Mouse (Mus musculus): ENCODE data around the gene Sh3pxd2a.

Sh3pxd2a gene

DNA sequence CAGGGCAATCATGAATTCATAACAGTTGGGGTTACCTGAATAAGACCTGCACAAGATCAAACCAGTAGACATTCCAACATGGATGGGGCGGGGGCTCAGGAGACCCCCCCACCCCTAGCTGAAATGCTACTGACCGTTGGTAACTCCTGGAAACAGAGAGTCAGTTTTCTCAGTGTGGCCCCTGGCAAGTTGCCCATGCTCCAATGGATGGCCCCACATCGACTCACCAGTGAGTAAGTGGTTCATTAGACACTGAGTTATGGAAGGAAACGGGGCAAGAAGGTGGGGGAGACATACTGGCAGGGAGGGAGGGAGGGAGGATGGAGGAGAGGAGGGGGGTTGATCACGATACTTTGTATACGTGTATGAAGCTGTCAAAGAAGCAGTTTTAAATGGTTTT is 8.2 kb downstream of the Sh3pxd2a start:
- DNase-seq (ENCODE audit: low spot score in 2 of 2), result no peak

DNA sequence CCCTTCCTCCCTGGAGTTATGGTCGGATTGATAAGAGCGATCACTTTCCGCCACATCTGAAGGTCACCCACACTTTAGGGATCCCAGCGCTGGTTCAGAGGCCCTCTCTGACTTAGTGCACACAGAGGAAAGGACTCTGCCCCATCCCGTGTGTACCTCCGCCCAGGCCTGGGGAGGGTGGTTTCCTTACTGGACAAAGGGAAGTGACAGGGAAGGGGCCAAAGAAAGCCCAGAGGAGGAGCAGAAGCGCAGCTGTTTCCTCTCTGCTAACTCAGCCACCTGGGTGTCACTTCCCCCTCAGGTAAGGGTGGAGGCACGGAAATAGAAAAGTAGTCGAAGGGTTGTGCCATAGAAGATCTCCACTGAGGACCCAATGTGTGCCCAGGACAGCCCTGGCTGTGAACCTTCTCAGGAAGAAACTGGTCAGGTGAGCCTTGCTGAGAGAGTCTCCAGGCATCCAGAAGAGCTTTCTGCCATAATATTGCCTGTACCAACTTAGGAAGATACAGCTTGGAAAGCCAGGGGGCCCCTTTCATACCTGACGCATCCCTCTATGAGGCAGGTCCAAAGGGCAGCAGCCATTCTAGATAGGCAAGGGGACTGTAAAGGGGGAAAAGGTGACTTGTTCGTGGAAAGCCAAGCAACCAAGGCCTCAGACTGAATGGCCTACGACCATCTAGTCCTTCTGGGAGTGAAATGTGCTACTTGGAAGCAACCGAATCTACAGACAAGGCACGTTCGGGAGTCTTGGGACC is 9.0 kb downstream of the Sh3pxd2a start:
- DNase-seq (ENCODE audit: low spot score in 2 of 2), result no peak

- DNase-seq (ENCODE audit: low spot score in 2 of 2), result no peak
Observed at GRCm38 (mm10) chr19:47454167-47455000, 9.8 kb downstream of the Sh3pxd2a start.

GRCm38 (mm10) chr19:47453352-47453751 is 10.8 kb downstream of the Sh3pxd2a start:
- DNase-seq (ENCODE audit: low spot score in 2 of 2), result no peak

DNA sequence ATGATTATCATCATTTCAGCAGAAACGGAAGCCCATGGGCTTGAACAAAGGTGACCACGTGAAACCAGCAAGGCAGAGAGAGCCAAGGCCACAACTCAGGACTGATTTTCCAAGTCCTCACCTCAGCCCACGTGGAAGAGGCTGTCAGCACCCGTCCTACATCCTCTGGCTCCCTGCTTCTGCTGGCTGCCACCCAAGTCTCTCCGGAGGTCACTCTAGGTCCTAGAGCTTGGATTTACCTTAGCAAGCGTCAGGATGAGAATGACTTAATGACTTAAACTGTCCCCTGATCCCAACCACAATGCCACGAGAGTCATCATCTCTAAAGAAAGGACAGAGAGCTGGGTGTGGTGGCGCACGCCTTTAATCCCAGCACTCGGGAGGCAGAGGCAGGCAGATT is 11.5 kb downstream of the Sh3pxd2a start:
- DNase-seq (ENCODE audit: low spot score in 2 of 2), result no peak

- DNase-seq (ENCODE audit: low spot score in 2 of 2), result no peak
Observed at GRCm38 (mm10) chr19:47452211-47452610, 12.0 kb downstream of the Sh3pxd2a start.

DNA sequence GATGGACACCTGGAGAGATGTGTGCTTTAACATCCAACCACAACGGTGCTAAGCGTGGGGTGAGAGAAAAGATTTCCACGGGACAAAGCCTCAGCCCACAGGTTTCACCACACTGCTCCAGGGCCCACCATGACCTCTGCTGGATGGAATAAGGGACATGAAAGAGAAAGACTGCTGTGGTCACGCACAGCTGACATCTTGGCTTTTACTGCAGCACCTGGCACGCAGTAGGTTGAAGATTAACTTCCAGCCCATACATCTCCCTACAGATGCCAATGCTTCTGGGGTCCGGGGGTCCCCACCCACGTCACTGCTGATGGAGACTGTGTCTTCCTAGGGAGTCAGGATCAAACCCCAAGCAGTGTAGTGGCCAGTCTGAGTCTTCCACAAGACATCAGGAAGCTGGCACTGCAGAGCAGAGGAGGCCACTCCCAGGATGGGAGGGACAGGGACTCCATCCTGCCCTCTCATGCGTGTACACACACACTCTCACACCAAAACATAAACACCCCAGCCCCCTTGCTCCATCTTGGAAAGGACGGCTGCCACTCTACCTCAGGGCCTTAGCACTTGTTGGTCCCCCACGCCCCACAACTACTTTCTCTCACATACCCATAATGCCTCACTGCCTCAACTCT is 12.6 kb downstream of the Sh3pxd2a start:
- no peak for DNase-seq (ENCODE audit: low spot score in 2 of 2)

- DNase-seq (ENCODE audit: low spot score in 2 of 2), result no peak
Observed at GRCm38 (mm10) chr19:47450261-47451137, 13.7 kb downstream of the Sh3pxd2a start.

- DNase-seq (ENCODE audit: low spot score in 2 of 2), result no peak
Observed at GRCm38 (mm10) chr19:47449513-47450227, 14.5 kb downstream of the Sh3pxd2a start.

DNA sequence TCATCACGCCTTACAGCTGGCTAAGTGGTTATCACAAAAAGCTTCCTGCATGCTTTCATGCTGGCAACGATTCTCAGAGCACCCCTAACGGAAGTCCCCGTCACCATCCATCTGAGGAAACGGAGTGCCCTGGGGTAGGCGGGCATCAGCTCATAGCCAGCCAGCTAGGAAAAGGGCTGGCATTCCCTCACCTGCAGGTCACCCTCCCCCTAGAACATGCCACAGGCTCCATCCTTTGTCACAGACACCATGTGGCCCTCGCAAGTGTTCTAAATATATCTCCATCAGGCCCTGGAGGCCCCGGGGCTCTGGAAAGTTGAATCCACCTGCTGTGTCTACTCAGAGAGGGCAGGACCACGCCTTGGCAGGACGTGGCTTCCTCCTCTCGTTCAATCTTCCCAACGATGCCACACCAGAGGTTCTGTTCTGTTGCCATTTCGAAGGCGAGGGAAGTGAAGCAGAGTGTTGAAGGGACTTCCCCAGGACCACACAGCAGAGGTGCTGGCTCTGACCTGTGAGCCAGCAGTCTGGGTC is 15.5 kb downstream of the Sh3pxd2a start:
- DNase-seq (ENCODE audit: low spot score in 2 of 2), result no peak

DNA sequence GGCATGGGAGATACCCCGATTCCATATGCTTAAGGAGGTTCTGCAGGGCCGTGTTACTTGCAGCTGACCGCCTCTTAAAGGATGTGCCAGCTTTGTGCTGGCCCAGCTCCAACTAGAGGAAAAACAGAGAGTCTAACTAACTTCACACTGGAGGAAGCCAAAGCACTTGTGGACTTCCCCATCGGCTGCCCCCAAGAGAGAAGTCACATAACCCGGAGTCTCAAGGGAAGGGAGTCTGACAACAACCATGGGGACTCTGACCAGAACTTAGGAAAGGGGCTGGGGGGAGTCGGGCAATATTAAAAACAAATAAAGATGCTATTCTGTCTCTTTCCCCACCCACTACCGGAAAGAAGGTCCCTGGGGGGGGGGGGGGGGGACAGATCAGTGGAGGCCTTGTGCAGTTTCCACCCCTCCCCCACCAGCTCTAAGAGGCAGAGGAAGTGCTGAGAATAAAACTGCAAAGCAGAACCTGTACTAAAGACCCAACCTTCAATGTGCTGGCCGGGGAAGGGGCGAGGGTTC is 17.3 kb downstream of the Sh3pxd2a start:
- no peak for DNase-seq (ENCODE audit: low spot score in 2 of 2)

DNA sequence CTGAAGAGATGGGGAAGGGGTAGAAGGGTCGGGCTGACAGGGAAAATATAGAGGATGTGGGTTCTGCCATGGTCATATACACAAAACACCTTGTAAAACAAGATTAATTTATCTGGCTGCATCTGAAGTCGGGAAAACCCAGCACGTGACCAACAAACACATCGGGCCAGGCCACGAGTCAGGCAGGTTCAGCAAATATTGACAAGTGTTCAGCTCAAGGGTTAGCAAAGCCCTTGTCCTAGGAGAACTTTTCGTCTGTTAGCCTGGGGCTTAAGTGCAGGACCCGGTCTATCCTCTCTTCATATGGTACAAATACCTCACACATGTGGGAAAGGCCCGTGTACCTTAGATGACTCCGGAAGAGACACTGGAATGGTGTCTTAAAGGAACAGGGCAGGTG is 18.1 kb downstream of the Sh3pxd2a start:
- DNase-seq (ENCODE audit: low spot score in 2 of 2), result no peak

DNA sequence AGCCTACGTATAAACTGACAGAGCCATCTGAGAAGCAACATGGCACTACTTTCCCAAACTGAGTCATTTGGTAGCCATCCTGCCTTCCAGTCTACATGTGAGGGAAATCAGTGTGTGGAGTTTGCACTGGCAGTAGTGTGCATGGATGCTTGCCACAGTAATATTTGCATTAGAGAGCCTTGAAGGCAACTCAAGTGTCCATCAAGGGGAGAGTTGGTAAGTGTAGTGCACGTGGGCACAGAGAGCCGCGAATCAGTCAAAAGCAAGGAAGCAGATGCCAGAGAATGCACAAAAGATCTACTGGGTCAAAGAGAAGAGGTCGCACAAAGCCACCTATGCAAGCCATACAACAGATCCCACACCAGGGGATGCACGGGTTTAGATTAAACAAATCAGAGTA is 18.5 kb downstream of the Sh3pxd2a start:
- no peak for DNase-seq (ENCODE audit: low spot score in 2 of 2)

GRCm38 (mm10) chr19:47444488-47444887 is 19.7 kb downstream of the Sh3pxd2a start:
- no peak for DNase-seq (ENCODE audit: low spot score in 2 of 2)

- DNase-seq (ENCODE audit: low spot score in 2 of 2), result no peak
Observed at GRCm38 (mm10) chr19:47442294-47442627, 21.9 kb downstream of the Sh3pxd2a start.

DNA sequence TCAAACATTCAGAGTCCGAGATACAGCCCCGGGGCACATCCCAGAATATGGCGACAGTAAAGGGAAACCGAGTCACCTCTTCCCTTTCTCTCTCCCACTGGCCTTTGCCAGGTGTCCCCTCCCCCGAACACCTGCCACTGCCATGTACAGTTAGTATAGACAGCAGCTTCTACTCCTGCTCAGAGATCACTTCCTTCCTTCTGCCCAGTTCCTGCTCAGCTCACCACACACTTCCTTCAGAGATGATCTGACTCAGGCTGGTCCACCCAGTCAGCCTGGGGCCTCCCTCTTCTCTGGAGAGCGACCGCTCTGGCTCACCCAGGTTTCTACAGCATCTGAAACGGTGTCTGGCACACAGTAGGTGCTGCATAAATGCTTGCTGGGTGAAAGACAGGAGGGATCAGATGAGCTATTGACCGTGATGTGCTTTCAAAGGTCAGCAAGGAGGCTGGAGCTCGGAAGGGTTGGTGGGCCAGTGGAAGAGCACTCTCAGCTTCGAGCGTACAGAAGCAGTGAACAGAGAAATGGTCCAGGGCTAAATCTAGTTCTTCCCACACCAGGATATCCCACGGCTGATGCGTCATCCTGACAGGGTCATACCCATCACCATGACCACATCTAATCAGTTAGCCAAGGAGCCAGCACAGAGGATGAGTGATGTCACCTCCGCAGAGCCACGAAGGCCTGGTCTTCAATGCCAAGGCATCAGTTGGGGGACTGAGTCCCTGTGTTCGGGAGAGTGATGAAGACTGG is 22.5 kb downstream of the Sh3pxd2a start:
- no peak for DNase-seq (ENCODE audit: low spot score in 2 of 2)

DNA sequence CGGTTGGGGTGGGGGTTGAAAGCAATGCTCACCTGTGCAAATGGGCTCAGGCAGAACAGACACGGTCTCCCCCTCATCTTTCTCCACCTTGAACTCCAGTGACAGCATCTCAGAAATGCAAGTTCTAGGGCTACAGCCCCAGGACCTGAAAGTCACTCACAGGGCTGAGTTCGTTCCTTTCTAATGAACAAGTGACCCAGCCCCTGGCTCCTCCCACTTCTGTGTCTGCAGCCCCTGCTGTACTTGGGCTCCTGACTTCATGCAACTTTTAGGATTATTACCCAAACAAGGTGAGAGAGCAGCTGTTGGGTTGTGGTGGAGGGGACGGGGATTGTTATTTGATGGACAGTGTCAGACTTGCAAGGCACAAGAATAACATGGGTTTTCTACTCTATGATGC is 23.2 kb downstream of the Sh3pxd2a start:
- no peak for DNase-seq (ENCODE audit: low spot score in 2 of 2)

DNA sequence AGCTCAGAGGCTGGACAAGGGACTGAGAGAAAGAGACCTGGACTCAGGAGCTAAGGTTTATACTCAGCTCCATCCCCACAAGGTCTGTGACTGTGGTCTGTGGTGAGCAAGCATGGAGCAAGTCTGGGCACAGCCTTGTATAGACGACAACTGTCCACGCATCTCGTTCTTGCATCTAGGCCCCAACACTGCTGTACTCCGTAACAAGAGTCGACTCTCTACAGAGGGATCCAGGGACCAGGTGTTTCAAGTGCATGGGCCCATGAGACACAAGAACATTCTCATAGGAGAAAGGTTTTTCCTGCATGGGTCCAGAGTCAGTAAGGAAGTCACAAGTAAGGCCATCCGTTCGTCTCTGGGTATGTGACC is 23.8 kb downstream of the Sh3pxd2a start:
- no peak for DNase-seq (ENCODE audit: low spot score in 2 of 2)

GRCm38 (mm10) chr19:47439726-47440434 is 24.3 kb downstream of the Sh3pxd2a start:
- no peak for DNase-seq (ENCODE audit: low spot score in 2 of 2)
